Comparison of ENCODE assay signal across 13 mouse cellular contexts in the genomic region with DNA sequence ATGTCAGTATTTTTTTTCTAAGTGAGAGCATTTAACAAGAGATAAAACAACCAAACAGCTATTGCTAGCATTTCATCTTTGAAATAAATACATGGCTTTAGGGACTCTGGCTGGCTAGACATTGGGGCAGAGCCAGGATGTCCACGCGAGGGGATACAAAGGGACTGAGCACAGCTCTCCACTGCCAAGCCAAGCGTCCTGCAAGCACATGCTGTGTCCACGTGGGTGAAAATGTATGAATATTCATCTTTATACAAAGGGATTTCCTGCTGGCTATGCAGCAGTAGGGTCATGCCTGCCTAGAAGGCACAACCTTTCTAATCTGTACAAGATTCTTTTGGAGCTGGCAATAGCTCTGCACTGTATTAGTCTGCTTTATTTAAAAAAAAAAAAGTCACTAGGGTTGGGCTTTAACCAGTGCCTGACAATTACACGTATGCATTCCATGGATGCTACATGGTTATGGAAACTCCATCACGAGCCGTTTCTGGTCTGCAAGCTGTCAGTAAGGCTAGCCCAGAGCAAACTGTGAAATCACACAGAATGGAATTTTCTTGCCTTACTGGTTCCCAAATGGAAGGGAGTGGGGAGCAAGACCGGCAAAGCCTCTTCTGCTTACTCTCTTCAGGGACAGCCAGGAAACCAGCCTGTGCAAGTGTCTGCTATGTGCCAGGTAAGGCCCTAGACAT. TPM values are rescaled to one million over a fixed set of nuclear protein-coding genes. Genes with fewer than 3 reads are reported as not detected.
DNase-seq lines count a peak whose midpoint lies in the region; ATAC-seq and TF ChIP-seq lines count a peak whose summit lies in the region.
"Had no signal": no experiment of that assay in that cellular context is flagged by ENCODE, and none has a peak within 500 bp of the region (broad histone marks: within the 10 kb centered on the region; RNA-seq: fewer than 3 reads in every experiment).

No protein-coding gene starts in this region.

- no peak for TF ChIP-seq RAD21 in CH12.LX (IDR thresholded peaks at IDR 0.05; ENCODE audit: low read depth, low read length)

- DNase-seq in forebrain, embryonic 10.5 days (ENCODE audit: extremely low spot score, low spot score): no peak
- no peak for DNase-seq in CH12.LX (ENCODE audit: extremely low read depth)
- DNase-seq in embryonic facial prominence, embryonic 14.5 days (ENCODE audit: low spot score): peak; percentile 66
- no peak for DNase-seq in kidney, adult 18-20 months
- no peak for DNase-seq in heart, adult 9 months (ENCODE audit: low spot score in 2 of 2)
- DNase-seq in thymus, postnatal 25 days: no peak
- DNase-seq: gastrocnemius, postnatal 14 days; kidney, adult 9 months; lung, adult 2 months; retina, postnatal 1 day had no signal

- no peak for TF ChIP-seq POLR2A in CH12.LX (IDR thresholded peaks at IDR 0.05; ENCODE audit: low read depth, low read length)

- 31% methylated on average over 8 of the region's 8 CpGs for WGBS in forebrain, embryonic 15.5 days
- WGBS in forebrain, embryonic 10.5 days: 72% methylated on average over 8 of the region's 8 CpGs
- 40% methylated on average over 8 of the region's 8 CpGs for WGBS in embryonic facial prominence, embryonic 14.5 days
- 45% methylated on average over 8 of the region's 8 CpGs for WGBS in midbrain, embryonic 12.5 days

- H3K27ac ChIP-seq in forebrain, embryonic 15.5 days (replicated peaks): peak overlapping the region; percentile 45
- H3K27ac ChIP-seq in forebrain, embryonic 10.5 days: no peak overlapping the region
- no peak overlapping the region for H3K27ac ChIP-seq in CH12.LX (ENCODE audit: insufficient read depth, low read depth)
- no peak overlapping the region for H3K27ac ChIP-seq in embryonic facial prominence, embryonic 14.5 days (replicated peaks; ENCODE audit: low read depth, low read length)
- no peak overlapping the region for H3K27ac ChIP-seq in midbrain, embryonic 12.5 days (replicated peaks)

- H3K79me2 ChIP-seq in CH12.LX (replicated peaks; ENCODE audit: control insufficient read depth, extremely low read depth, insufficient read depth, poor library complexity, severe bottlenecking): no peaks in the 10 kb centered on the region

- H3K4me2 ChIP-seq in forebrain, embryonic 15.5 days (replicated peaks): no peak overlapping the region
- H3K4me2 ChIP-seq in CH12.LX (ENCODE audit: insufficient read depth, low read depth, poor library complexity, severe bottlenecking): no peak overlapping the region
- H3K4me2 ChIP-seq in embryonic facial prominence, embryonic 14.5 days (ENCODE audit: low read depth, low read length): no peak overlapping the region
- H3K4me2 ChIP-seq in midbrain, embryonic 12.5 days (replicated peaks): no peak overlapping the region

- peak; percentile 56 for ATAC-seq in forebrain, embryonic 15.5 days (replicated peaks)
- ATAC-seq in embryonic facial prominence, embryonic 14.5 days (ENCODE audit: low read depth): peak; percentile 45; the same call in 1 of the 2 replicates
- ATAC-seq in midbrain, embryonic 12.5 days (ENCODE audit: low FRiP score, low read depth): peak; percentile 71

- peaks cover 22% of the 10 kb centered on the region for H3K4me1 ChIP-seq in forebrain, embryonic 15.5 days
- H3K4me1 ChIP-seq in forebrain, embryonic 10.5 days: peaks cover 27% of the 10 kb centered on the region
- H3K4me1 ChIP-seq in CH12.LX (ENCODE audit: control insufficient read depth in 1 of 2, insufficient read depth in 2 of 2): peaks cover 4 to 28% of the 10 kb centered on the region in 2 experiments
- peaks cover 12% of the 10 kb centered on the region for H3K4me1 ChIP-seq in embryonic facial prominence, embryonic 14.5 days (ENCODE audit: control insufficient read depth, insufficient read depth, low read length)
- H3K4me1 ChIP-seq in midbrain, embryonic 12.5 days: peaks cover 6% of the 10 kb centered on the region

- no peak overlapping the region for H3K4me3 ChIP-seq in forebrain, embryonic 15.5 days
- H3K4me3 ChIP-seq in forebrain, embryonic 10.5 days: no peak overlapping the region
- H3K4me3 ChIP-seq in CH12.LX (replicated peaks in 1 of 3; ENCODE audit: low read depth in 2 of 3, low read length in 2 of 3, poor library complexity in 1 of 3): no peak overlapping the region
- H3K4me3 ChIP-seq in embryonic facial prominence, embryonic 14.5 days (ENCODE audit: low read depth, low read length): no peak overlapping the region
- H3K4me3 ChIP-seq in midbrain, embryonic 12.5 days: no peak overlapping the region
- H3K4me3 ChIP-seq: left cerebral cortex, adult 2 months had no signal

- no peak overlapping the region for H3K9ac ChIP-seq in forebrain, embryonic 15.5 days (replicated peaks)
- no peak overlapping the region for H3K9ac ChIP-seq in CH12.LX (ENCODE audit: insufficient read depth, low read depth)
- no peak overlapping the region for H3K9ac ChIP-seq in embryonic facial prominence, embryonic 14.5 days (ENCODE audit: low read depth, low read length)
- no peak overlapping the region for H3K9ac ChIP-seq in midbrain, embryonic 12.5 days (replicated peaks)

- H3K27me3 ChIP-seq in forebrain, embryonic 15.5 days: no peaks in the 10 kb centered on the region
- H3K27me3 ChIP-seq in forebrain, embryonic 10.5 days (ENCODE audit: poor library complexity, severe bottlenecking): no peaks in the 10 kb centered on the region
- H3K27me3 ChIP-seq in CH12.LX (replicated peaks): no peaks in the 10 kb centered on the region
- no peaks in the 10 kb centered on the region for H3K27me3 ChIP-seq in embryonic facial prominence, embryonic 14.5 days (replicated peaks; ENCODE audit: control insufficient read depth, insufficient read depth, low read length)
- H3K27me3 ChIP-seq in midbrain, embryonic 12.5 days: peaks cover 8% of the 10 kb centered on the region; the same call in 1 of the 2 replicates

- in situ Hi-C loops in CH12.LX (cut with MboI; ENCODE audit: low pct_ligation_motif_present, low pct_unique_long_range_greater_than_20kb, low sequenced_read_pairs): no loop called here

- H3K9me3 ChIP-seq in forebrain, embryonic 15.5 days: no peaks in the 10 kb centered on the region
- no peaks in the 10 kb centered on the region for H3K9me3 ChIP-seq in forebrain, embryonic 10.5 days
- peaks cover 6% of the 10 kb centered on the region for H3K9me3 ChIP-seq in CH12.LX (replicated peaks; ENCODE audit: low read length)
- no peaks in the 10 kb centered on the region for H3K9me3 ChIP-seq in embryonic facial prominence, embryonic 14.5 days (ENCODE audit: control insufficient read depth, low read length)
- no peaks in the 10 kb centered on the region for H3K9me3 ChIP-seq in midbrain, embryonic 12.5 days

- dilution Hi-C loops in CH12.LX (cut with MboI; ENCODE audit: extremely low pct_ligation_motif_present, extremely low pct_unique_long_range_greater_than_20kb, low sequenced_read_pairs): no loop called here

- H3K36me3 ChIP-seq in forebrain, embryonic 15.5 days: no peaks in the 10 kb centered on the region
- no peaks in the 10 kb centered on the region for H3K36me3 ChIP-seq in forebrain, embryonic 10.5 days (replicated peaks)
- no peaks in the 10 kb centered on the region for H3K36me3 ChIP-seq in CH12.LX (replicated peaks in 1 of 2; ENCODE audit: control insufficient read depth in 1 of 2, insufficient read depth in 1 of 2, low read length in 1 of 2)
- no peaks in the 10 kb centered on the region for H3K36me3 ChIP-seq in embryonic facial prominence, embryonic 14.5 days (ENCODE audit: control insufficient read depth, insufficient read depth, low read length)
- no peaks in the 10 kb centered on the region for H3K36me3 ChIP-seq in midbrain, embryonic 12.5 days

- no peak for TF ChIP-seq CTCF in CH12.LX (conservative IDR thresholded peaks at IDR 0.05 in 1 of 2, IDR thresholded peaks at IDR 0.05 in 1 of 2; ENCODE audit: low read depth in 2 of 2, low read length in 2 of 2)

- TF ChIP-seq EP300 in CH12.LX (IDR thresholded peaks at IDR 0.05; ENCODE audit: low read length): no peak

TF ChIP-seq in CH12.LX, 34 proteins besides CTCF, POLR2A, EP300 and RAD21:
- TF ChIP-seq MYC (IDR thresholded peaks at IDR 0.05; ENCODE audit: low read depth, low read length): 0 out of 2 replicates have a peak, but pooled peaks have one; percentile 23
- TF ChIP-seq CHD1 (IDR thresholded peaks at IDR 0.05; ENCODE audit: low read depth, low read length): no peak

RNA-seq across cellular contexts. Expression of gene Rcn1, which starts 17.7 kb away (rescaled TPM):
- 52.4 and 53.8 TPM in 2 replicates for polyA plus RNA-seq in forebrain, embryonic 15.5 days (2015; fragmentation: Nextera tagmentation; extraction: Ambion mirVana)
- polyA plus RNA-seq in forebrain, embryonic 10.5 days (2016; fragmentation: Nextera tagmentation; extraction: Ambion mirVana): 110 and 111 TPM in 2 replicates
- total RNA-seq in CH12.LX (2012; rRNA removed): 10.3 and 10.5 TPM in 2 replicates
- 22.8 and 27.6 TPM in 2 replicates for total RNA-seq in CH12.LX (2014; rRNA removed)
- polyA plus RNA-seq in CH12.LX (2012; ENCODE audit: insufficient read length, low read depth): 23.4 and 27.6 TPM in 2 replicates
- 253 and 267 TPM in 2 replicates for polyA plus RNA-seq in embryonic facial prominence, embryonic 14.5 days (2014; fragmentation: Nextera tagmentation; extraction: Ambion mirVana)
- 89.9 and 95.7 TPM in 2 replicates for polyA plus RNA-seq in midbrain, embryonic 12.5 days (2016; fragmentation: Nextera tagmentation; extraction: Ambion mirVana)
